Mouse (Mus musculus) embryonic facial prominence, embryonic 11.5 days (tissue): Measurements from ENCODE around the gene Cltc. TPM values are rescaled to one million over a fixed set of nuclear protein-coding genes. Genes with fewer than 3 reads are reported as not detected.

Experiments
- ATAC-seq: fragments of 200-750 bp; cut with Nextera tagmentation; replicated peaks from 2 replicates; pipeline ENCODE4 v1.8.0; 2017; ENCODE audit warnings: low read depth; ENCODE audit not compliant: insufficient number of reproducible peaks, low FRiP score, low TSS enrichment
- DNase-seq: peaks from one replicate; pipeline ENCODE4 v3.0.0-alpha.2; 2015; ENCODE audit warnings: low spot score
- H3K27ac ChIP-seq: fragments of 300-500 bp; sonication (generic); replicated peaks from 2 replicates; pipeline ENCODE4 v1.5.1; 2014; ENCODE audit warnings: mild to moderate bottlenecking, low read depth, low read length, control low read depth
- H3K27me3 ChIP-seq: fragments of 300-500 bp; sonication (generic); 2 replicates; pipeline ENCODE4 v1.6.1; 2014; ENCODE audit warnings: mild to moderate bottlenecking, low read length, moderate library complexity, mixed read lengths; ENCODE audit not compliant: control insufficient read depth, insufficient read depth
- H3K36me3 ChIP-seq: fragments of 300-500 bp; sonication (generic); replicated peaks from 2 replicates; pipeline ENCODE4 v1.6.1; 2014; ENCODE audit warnings: low read depth, mild to moderate bottlenecking, low read length, moderate library complexity, mixed read lengths; ENCODE audit not compliant: control insufficient read depth, insufficient read depth
- H3K4me1 ChIP-seq: fragments of 300-500 bp; sonication (generic); 2 replicates; pipeline ENCODE4 v1.6.1; 2014; ENCODE audit warnings: low read length, mixed read lengths; ENCODE audit not compliant: control insufficient read depth, insufficient read depth
- H3K4me2 ChIP-seq: fragments of 300-500 bp; sonication (generic); 2 replicates; pipeline ENCODE4 v1.6.1; 2014; ENCODE audit warnings: low read depth, mild to moderate bottlenecking, control low read depth, low read length, moderate library complexity
- H3K4me3 ChIP-seq: fragments of 300-500 bp; sonication (generic); 2 replicates; pipeline ENCODE4 v1.5.1; 2014; ENCODE audit warnings: low read depth, low read length, control low read depth
- H3K9ac ChIP-seq: fragments of 300-500 bp; sonication (generic); replicated peaks from 2 replicates; pipeline ENCODE4 v1.6.1; 2014; ENCODE audit warnings: mild to moderate bottlenecking, control low read depth, low read length
- H3K9me3 ChIP-seq: fragments of 300-500 bp; sonication (generic); replicated peaks from 2 replicates; pipeline ENCODE4 v1.6.1; 2016; ENCODE audit warnings: mild to moderate bottlenecking, low read length, inconsistent platforms, mixed read lengths; ENCODE audit not compliant: control insufficient read depth
- WGBS: fragments of 180-500 bp; shearing (Covaris S2); extraction: QIAGEN DNeasy Blood & Tissue Kit; methylation state at CpG from one replicate; pipeline ENCODE4 v1.1.7; 2014; 5-methylcytosine and 5-hydroxymethylcytosine counted together
- polyA plus RNA-seq: library from polyadenylated mRNA; unstranded; fragments of >200 nt; fragmentation: Nextera tagmentation; extraction: Ambion mirVana; gene quantifications from 2 replicates; pipeline ENCODE4 v1.2.1, GENCODE M21; 2014

Cltc gene
- polyA plus RNA-seq, 1 experiment from 2014 or later = 154 TPM

DNA sequence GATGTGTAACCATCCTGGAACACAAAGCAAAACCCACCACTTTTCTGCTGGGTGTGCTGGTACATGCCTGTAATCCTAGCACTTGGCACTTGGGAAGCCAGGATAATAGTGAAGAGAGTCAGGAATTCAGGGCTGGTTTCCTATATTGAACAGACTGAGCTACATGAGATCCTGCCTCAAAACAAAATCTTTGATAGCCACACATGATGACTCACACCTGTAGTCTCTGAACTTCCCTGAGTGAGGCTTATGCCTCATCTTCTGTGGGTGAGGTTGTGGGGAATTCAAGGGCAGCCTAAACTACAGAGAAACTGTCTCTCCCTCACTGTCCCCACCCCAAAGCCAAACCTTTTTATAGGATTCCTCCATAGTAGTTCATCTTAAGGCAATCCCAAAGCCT, 3.0 kb upstream of the Cltc start:
- no peaks in the 10 kb centered on the region for H3K36me3 ChIP-seq
- no peak for ATAC-seq
- H3K9me3 ChIP-seq = no peaks in the 10 kb centered on the region

GRCm38 (mm10) chr11:86759886-86760285, 2.5 kb upstream of the Cltc start:
- Histone ChIP-seq H3K9ac (no peak overlapping the region), H3K27me3 (no peaks in the 10 kb centered on the region), H3K27ac (no peak overlapping the region), H3K9me3 (no peaks in the 10 kb centered on the region), H3K4me2 (no peak overlapping the region), H3K4me3 (no peak overlapping the region), H3K36me3 (no peaks in the 10 kb centered on the region), H3K4me1 (no peaks in the 10 kb centered on the region; the same call in 1 of the 2 replicates)
- ATAC-seq (no peak), DNase-seq (no peak)
- WGBS = 83% methylated on average over 2 of the region's 2 CpGs

More for the DNA sequence above, 3.0 kb upstream of the Cltc start:
- Histone ChIP-seq H3K4me2 (no peak overlapping the region), H3K27me3 (no peaks in the 10 kb centered on the region), H3K4me3 (no peak overlapping the region), H3K27ac (no peak overlapping the region), H3K9ac (no peak overlapping the region), H3K4me1 (no peaks in the 10 kb centered on the region; the same call in 1 of the 2 replicates)
- no peak for DNase-seq

DNA sequence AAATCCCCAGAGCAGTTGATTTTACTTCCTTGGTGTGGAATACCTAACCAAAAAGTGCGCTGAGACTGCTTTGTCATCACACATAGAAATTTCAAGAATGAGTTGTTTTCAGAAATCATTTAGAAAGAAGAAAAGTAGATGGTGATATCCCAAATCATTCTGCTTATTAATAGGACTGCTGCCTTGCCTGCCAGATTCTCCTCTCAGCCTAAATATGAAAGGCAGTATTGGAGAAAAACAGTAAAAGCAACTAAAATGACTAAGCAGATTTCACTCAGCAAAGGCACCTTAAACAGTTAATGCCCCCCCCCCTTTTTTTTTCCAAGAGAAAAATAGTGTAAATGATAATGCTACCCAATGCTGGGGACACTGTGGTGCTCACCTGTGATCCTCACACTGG, 1.9 kb upstream of the Cltc start:
- Histone ChIP-seq H3K9ac (no peak overlapping the region), H3K4me3 (no peak overlapping the region), H3K4me1 (no peaks in the 10 kb centered on the region; the same call in 1 of the 2 replicates), H3K4me2 (no peak overlapping the region), H3K27ac (no peak overlapping the region), H3K9me3 (no peaks in the 10 kb centered on the region), H3K27me3 (no peaks in the 10 kb centered on the region), H3K36me3 (no peaks in the 10 kb centered on the region)
- ATAC-seq (no peak), DNase-seq (no peak)
- WGBS = 92% methylated on average over 1 of the region's 1 CpGs

GRCm38 (mm10) chr11:86758559-86758958, 1.2 kb upstream of the Cltc start:
- Histone ChIP-seq H3K36me3 (no peaks in the 10 kb centered on the region), H3K4me1 (no peaks in the 10 kb centered on the region; the same call in 1 of the 2 replicates), H3K9me3 (no peaks in the 10 kb centered on the region), H3K4me3 (peak overlapping the region; percentile 98), H3K4me2 (peak overlapping the region; percentile 79), H3K27me3 (no peaks in the 10 kb centered on the region), H3K9ac (peak overlapping the region; percentile 92), H3K27ac (peak overlapping the region; percentile 76)
- 45% methylated on average over 6 of the region's 6 CpGs for WGBS
- ATAC-seq (no peak), DNase-seq (no peak)

GRCm38 (mm10) chr11:86757142-86757479, 254 bp downstream of the Cltc start:
- DNase-seq (no peak), ATAC-seq (peak; percentile 80)
- Histone ChIP-seq H3K36me3 (no peaks in the 10 kb centered on the region), H3K4me1 (no peaks in the 10 kb centered on the region; the same call in 1 of the 2 replicates), H3K27ac (peak overlapping the region; percentile 76), H3K4me3 (peak overlapping the region; percentile 98), H3K27me3 (no peaks in the 10 kb centered on the region), H3K9me3 (no peaks in the 10 kb centered on the region), H3K4me2 (peak overlapping the region; percentile 85), H3K9ac (peak overlapping the region; percentile 92)
- WGBS = under 1% methylated on average over 18 of the region's 18 CpGs

DNA sequence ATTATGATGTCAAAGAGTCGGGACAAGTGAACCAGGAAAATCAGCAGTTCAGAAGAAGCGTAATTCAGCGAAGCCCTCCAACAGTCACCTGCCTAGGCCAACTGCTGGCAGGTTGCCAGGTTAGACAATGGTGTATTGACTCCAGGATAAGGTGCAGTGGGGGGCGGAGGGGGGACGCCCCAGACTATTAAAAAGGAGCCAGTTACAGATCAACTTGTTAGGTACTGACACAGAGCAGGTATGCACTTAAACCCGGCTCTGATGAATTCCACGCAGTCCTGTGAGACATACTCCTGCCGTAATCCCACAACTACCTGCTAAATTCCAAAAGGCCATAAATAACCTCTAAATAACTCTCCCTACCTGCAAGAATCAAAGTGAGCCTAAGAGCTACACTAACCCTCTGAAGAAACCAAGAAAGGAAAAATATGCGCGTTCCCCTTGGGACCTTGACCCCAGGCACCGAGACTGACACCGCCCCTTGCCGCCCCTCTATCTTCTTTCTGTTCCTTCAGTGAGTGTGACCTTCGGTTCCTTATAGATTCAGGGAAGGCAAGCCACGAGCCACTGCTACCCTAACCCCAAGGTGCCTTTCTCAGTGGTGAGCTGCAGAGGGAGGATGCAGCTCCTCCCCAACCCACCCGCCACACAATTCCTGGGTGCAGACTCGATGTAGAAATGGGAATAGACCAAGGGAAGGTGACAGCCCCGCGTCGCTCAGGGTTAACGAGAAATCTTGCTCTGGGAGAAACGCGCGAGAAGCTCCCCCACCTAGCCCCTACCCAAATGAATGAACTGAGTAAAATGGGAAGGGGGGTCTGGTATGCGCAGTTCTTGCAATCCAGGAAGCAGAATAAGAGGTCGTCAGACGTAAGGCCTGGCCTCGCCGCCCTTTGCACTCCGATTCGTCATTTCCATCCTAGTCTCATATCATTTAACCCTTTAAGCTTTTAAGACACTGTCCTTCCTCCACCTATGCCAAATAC, 916 bp downstream of the Cltc start:
- WGBS = 5% methylated on average over 31 of the region's 31 CpGs
- H3K9ac ChIP-seq = peak overlapping the region; percentile 92
- H3K36me3 ChIP-seq = no peaks in the 10 kb centered on the region
- DNase-seq (peak; percentile 60), ATAC-seq (peak; percentile 8; the same call in 1 of the 2 replicates)
- H3K9me3 ChIP-seq = no peaks in the 10 kb centered on the region
- H3K4me3 ChIP-seq = peak overlapping the region; percentile 98
- no peaks in the 10 kb centered on the region for H3K27me3 ChIP-seq
- H3K4me1 ChIP-seq = no peaks in the 10 kb centered on the region; the same call in 1 of the 2 replicates
- peak overlapping the region; percentile 76 for H3K27ac ChIP-seq
- peak overlapping the region; percentile 85 for H3K4me2 ChIP-seq

DNA sequence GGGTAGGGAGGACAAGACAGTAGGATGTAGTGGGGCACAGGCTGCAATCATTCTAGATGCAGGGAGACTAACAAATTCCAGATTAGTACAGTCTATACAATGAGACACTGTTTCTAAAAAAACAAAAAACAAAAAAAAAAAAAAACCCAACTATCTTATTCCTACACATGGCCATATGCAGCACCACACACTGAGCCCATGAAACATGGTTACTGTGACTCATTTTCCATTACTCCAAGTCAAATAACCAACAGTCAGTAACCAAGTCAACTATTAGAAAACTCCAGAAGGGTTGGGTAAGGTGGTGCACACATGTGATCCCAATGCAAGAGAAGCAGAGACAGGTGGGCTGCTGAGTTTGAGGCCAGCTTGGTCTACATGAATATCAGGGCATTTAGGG, 5.0 kb downstream of the Cltc start:
- Histone ChIP-seq H3K27ac (no peak overlapping the region), H3K4me3 (no peak overlapping the region), H3K9me3 (no peaks in the 10 kb centered on the region), H3K27me3 (no peaks in the 10 kb centered on the region), H3K9ac (no peak overlapping the region), H3K4me2 (no peak overlapping the region), H3K36me3 (no peaks in the 10 kb centered on the region), H3K4me1 (no peaks in the 10 kb centered on the region)
- no peak for DNase-seq
- no peak for ATAC-seq

GRCm38 (mm10) chr11:86751010-86751409, 6.4 kb downstream of the Cltc start:
- Histone ChIP-seq H3K4me2 (no peak overlapping the region), H3K36me3 (no peaks in the 10 kb centered on the region), H3K27me3 (no peaks in the 10 kb centered on the region), H3K4me3 (no peak overlapping the region), H3K9ac (no peak overlapping the region), H3K9me3 (no peaks in the 10 kb centered on the region), H3K4me1 (no peaks in the 10 kb centered on the region), H3K27ac (no peak overlapping the region)
- DNase-seq (no peak), ATAC-seq (no peak)
- 93% methylated on average over 1 of the region's 1 CpGs for WGBS
